8 mouse cellular contexts compared by ENCODE assay signal in the genomic region with DNA sequence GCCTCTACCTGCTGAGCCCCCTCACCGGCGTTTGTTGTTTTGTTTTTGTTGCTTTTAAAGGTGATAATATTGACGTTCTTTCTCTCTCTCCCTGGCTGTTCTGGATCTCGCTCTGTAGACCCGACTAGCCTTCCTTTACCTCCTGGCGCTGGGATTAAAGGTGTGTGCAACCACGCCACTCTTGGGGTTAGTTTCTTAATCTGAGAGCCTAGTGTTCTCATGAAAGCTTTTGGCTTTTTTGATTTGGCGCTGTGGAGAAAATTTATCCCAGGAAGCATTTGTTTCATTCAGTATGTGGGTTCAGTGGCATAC. TPM values are rescaled to one million over a fixed set of nuclear protein-coding genes. Genes with fewer than 3 reads are reported as not detected.
DNase-seq lines count a peak whose midpoint lies in the region; ATAC-seq and TF ChIP-seq lines count a peak whose summit lies in the region.

No protein-coding gene starts in this region.

- TF ChIP-seq POLR2A in ES-Bruce4 (IDR thresholded peaks at IDR 0.05; ENCODE audit: insufficient read depth, low read length): no peak

- no peak for TF ChIP-seq CTCF in ES-Bruce4 (IDR thresholded peaks at IDR 0.05; ENCODE audit: low read depth, low read length)
- no peak for TF ChIP-seq CTCF in liver, postnatal 0 days (IDR thresholded peaks at IDR 0.05; ENCODE audit: low read depth)

- peak overlapping the region; percentile 78 for H3K4me2 ChIP-seq in heart, embryonic 11.5 days
- peak overlapping the region; percentile 63 for H3K4me2 ChIP-seq in forebrain, embryonic 15.5 days (replicated peaks)
- peak overlapping the region; percentile 94 for H3K4me2 ChIP-seq in liver, postnatal 0 days (ENCODE audit: low read depth, low read length)

- H3K9ac ChIP-seq in heart, embryonic 11.5 days (ENCODE audit: low read depth, low read length): peak overlapping the region; percentile 85
- H3K9ac ChIP-seq in ES-Bruce4 (ENCODE audit: low read depth, poor library complexity, severe bottlenecking): peak overlapping the region; percentile 72
- H3K9ac ChIP-seq in forebrain, embryonic 15.5 days (replicated peaks): peak overlapping the region; percentile 79
- peak overlapping the region; percentile 68 for H3K9ac ChIP-seq in liver, postnatal 0 days (replicated peaks)

- DNase-seq in heart, postnatal 25 days (ENCODE audit: low spot score): no peak
- DNase-seq in liver, postnatal 0 days: no peak
- no peak for DNase-seq in cerebellum, adult 9-11 months
- no peak for DNase-seq in cerebellum, adult 11-12 months
- DNase-seq in cerebellum, postnatal 14 days: no peak

- no peak for TF ChIP-seq EP300 in ES-Bruce4 (IDR thresholded peaks at IDR 0.05; ENCODE audit: insufficient read depth, low read depth, low read length)
- TF ChIP-seq EP300 in liver, postnatal 0 days (IDR thresholded peaks at IDR 0.05; ENCODE audit: low read depth): no peak

- H3K27ac ChIP-seq in heart, embryonic 11.5 days (ENCODE audit: low read depth, low read length): no peak overlapping the region
- no peak overlapping the region for H3K27ac ChIP-seq in ES-Bruce4 (ENCODE audit: insufficient read depth, low read length)
- 0 out of 2 replicates have a peak overlapping the region, but pooled peaks have one; percentile 75 for H3K27ac ChIP-seq in forebrain, embryonic 15.5 days (replicated peaks)
- peak overlapping the region; percentile 81 for H3K27ac ChIP-seq in liver, postnatal 0 days (ENCODE audit: low read depth)

- H3K36me3 ChIP-seq in heart, embryonic 11.5 days (ENCODE audit: control insufficient read depth, insufficient read depth, low read length): no peaks in the 10 kb centered on the region
- no peaks in the 10 kb centered on the region for H3K36me3 ChIP-seq in ES-Bruce4 (ENCODE audit: control insufficient read depth, insufficient read depth, low read length, poor library complexity, severe bottlenecking)
- H3K36me3 ChIP-seq in forebrain, embryonic 15.5 days: no peaks in the 10 kb centered on the region
- no peaks in the 10 kb centered on the region for H3K36me3 ChIP-seq in liver, postnatal 0 days (replicated peaks; ENCODE audit: insufficient read depth, low read length)

- intact Hi-C loops in heart, postnatal 25 days (cut with DNase I): loop anchor here (2.0 kb wide), 1 partner anchor 52 kb away; no protein-coding TSS in a partner anchor

- H3K27me3 ChIP-seq in heart, embryonic 11.5 days (ENCODE audit: control insufficient read depth, insufficient read depth, low read length): no peaks in the 10 kb centered on the region
- no peaks in the 10 kb centered on the region for H3K27me3 ChIP-seq in ES-Bruce4 (ENCODE audit: control insufficient read depth, insufficient read depth, low read length, poor library complexity, severe bottlenecking)
- H3K27me3 ChIP-seq in forebrain, embryonic 15.5 days: no peaks in the 10 kb centered on the region
- H3K27me3 ChIP-seq in liver, postnatal 0 days (ENCODE audit: insufficient read depth, low read length): no peaks in the 10 kb centered on the region

- 0% methylated on average over 8 of the region's 8 CpGs for WGBS in heart, embryonic 11.5 days (ENCODE audit: insufficient replicate concordance)
- 0% methylated on average over 8 of the region's 8 CpGs for WGBS in forebrain, embryonic 15.5 days
- 0% methylated on average over 8 of the region's 8 CpGs for WGBS in liver, postnatal 0 days (ENCODE audit: insufficient replicate concordance)

- peaks cover 5% of the 10 kb centered on the region for H3K4me1 ChIP-seq in heart, embryonic 11.5 days (ENCODE audit: control insufficient read depth, insufficient read depth, low read length)
- H3K4me1 ChIP-seq in ES-Bruce4 (ENCODE audit: control insufficient read depth, insufficient read depth, low read length): no peaks in the 10 kb centered on the region
- peaks cover 18% of the 10 kb centered on the region for H3K4me1 ChIP-seq in forebrain, embryonic 15.5 days
- peaks cover 5% of the 10 kb centered on the region for H3K4me1 ChIP-seq in liver, postnatal 0 days (ENCODE audit: insufficient read depth)

- ATAC-seq in heart, embryonic 11.5 days (replicated peaks; ENCODE audit: insufficient number of reproducible peaks, low FRiP score, low TSS enrichment): no peak
- ATAC-seq in forebrain, embryonic 15.5 days (replicated peaks): no peak
- ATAC-seq in liver, postnatal 0 days: no peak

- no peaks in the 10 kb centered on the region for H3K9me3 ChIP-seq in heart, embryonic 11.5 days (replicated peaks; ENCODE audit: control insufficient read depth, low read length)
- no peaks in the 10 kb centered on the region for H3K9me3 ChIP-seq in ES-Bruce4 (replicated peaks; ENCODE audit: control insufficient read depth, insufficient read depth, low read length, poor library complexity, severe bottlenecking)
- H3K9me3 ChIP-seq in forebrain, embryonic 15.5 days: no peaks in the 10 kb centered on the region
- H3K9me3 ChIP-seq in liver, postnatal 0 days (ENCODE audit: low read length): no peaks in the 10 kb centered on the region

- peak overlapping the region; percentile 94 for H3K4me3 ChIP-seq in heart, embryonic 11.5 days (ENCODE audit: low read depth, low read length)
- peak overlapping the region; percentile 89 for H3K4me3 ChIP-seq in ES-Bruce4 (ENCODE audit: low read depth, low read length)
- H3K4me3 ChIP-seq in forebrain, embryonic 15.5 days: peak overlapping the region; percentile 82
- peak overlapping the region; percentile 88 for H3K4me3 ChIP-seq in liver, postnatal 0 days (ENCODE audit: low read depth, low read length)

RNA-seq across cellular contexts. Expression of gene Katna1, which starts 0.7 kb away (rescaled TPM):
- polyA plus RNA-seq in heart, embryonic 11.5 days (2014; fragmentation: Nextera tagmentation; extraction: Ambion mirVana): 39.3 and 45.2 TPM in 2 replicates
- total RNA-seq in heart, postnatal 25 days (2021): 10 to 100 TPM; 12.6 to 14.3 TPM
- polyA plus RNA-seq in ES-Bruce4 (2011; ENCODE audit: insufficient read depth, insufficient read length, low read depth, missing spikeins): 58.4 and 59.1 TPM in 2 replicates
- polyA plus RNA-seq in forebrain, embryonic 15.5 days (2015; fragmentation: Nextera tagmentation; extraction: Ambion mirVana): 41.8 and 42.5 TPM in 2 replicates
- 20.1 and 21.2 TPM in 2 replicates for polyA plus RNA-seq in liver, postnatal 0 days (2015; fragmentation: Nextera tagmentation; extraction: Ambion mirVana)

RNA-seq across cellular contexts. Expression of gene Lats1, which starts 45.4 kb away (rescaled TPM):
- 4.7 and 5.3 TPM in 2 replicates for polyA plus RNA-seq in heart, embryonic 11.5 days (2014; fragmentation: Nextera tagmentation; extraction: Ambion mirVana)
- 10 to 100 TPM; 11.5 to 13.9 TPM for total RNA-seq in heart, postnatal 25 days (2021)
- polyA plus RNA-seq in ES-Bruce4 (2011; ENCODE audit: insufficient read depth, insufficient read length, low read depth, missing spikeins): 18.9 and 22.0 TPM in 2 replicates
- 10.5 and 10.8 TPM in 2 replicates for polyA plus RNA-seq in forebrain, embryonic 15.5 days (2015; fragmentation: Nextera tagmentation; extraction: Ambion mirVana)
- 2.1 and 2.5 TPM in 2 replicates for polyA plus RNA-seq in liver, postnatal 0 days (2015; fragmentation: Nextera tagmentation; extraction: Ambion mirVana)

RNA-seq across cellular contexts. Expression of gene Pcmt1, which starts 45.5 kb away (rescaled TPM):
- 135 and 142 TPM in 2 replicates for polyA plus RNA-seq in heart, embryonic 11.5 days (2014; fragmentation: Nextera tagmentation; extraction: Ambion mirVana)
- 100 to 1,000 TPM in 1 of 2 experiments, 10 to 100 TPM in 1; 92.9 to 105 TPM for total RNA-seq in heart, postnatal 25 days (2021)
- polyA plus RNA-seq in ES-Bruce4 (2011; ENCODE audit: insufficient read depth, insufficient read length, low read depth, missing spikeins): 72.8 and 73.9 TPM in 2 replicates
- polyA plus RNA-seq in forebrain, embryonic 15.5 days (2015; fragmentation: Nextera tagmentation; extraction: Ambion mirVana): 163 and 164 TPM in 2 replicates
- 64.8 and 67.2 TPM in 2 replicates for polyA plus RNA-seq in liver, postnatal 0 days (2015; fragmentation: Nextera tagmentation; extraction: Ambion mirVana)

RNA-seq across cellular contexts. Expression of gene Nup43, which starts 59.2 kb away (rescaled TPM):
- polyA plus RNA-seq in heart, embryonic 11.5 days (2014; fragmentation: Nextera tagmentation; extraction: Ambion mirVana): 44.7 and 45.8 TPM in 2 replicates
- 1 to 10 TPM; 4.5 to 6.2 TPM for total RNA-seq in heart, postnatal 25 days (2021)
- 92.5 and 99.6 TPM in 2 replicates for polyA plus RNA-seq in ES-Bruce4 (2011; ENCODE audit: insufficient read depth, insufficient read length, low read depth, missing spikeins)
- 39.1 and 41.1 TPM in 2 replicates for polyA plus RNA-seq in forebrain, embryonic 15.5 days (2015; fragmentation: Nextera tagmentation; extraction: Ambion mirVana)
- polyA plus RNA-seq in liver, postnatal 0 days (2015; fragmentation: Nextera tagmentation; extraction: Ambion mirVana): 12.4 and 13.7 TPM in 2 replicates

Comparison
In these comparisons a context has a peak if more than half of its experiments do, and no peak if none do; other contexts are left out.
1. H3K27ac ChIP-seq: peak in forebrain, embryonic 15.5 days (single experiment) and liver, postnatal 0 days (single experiment); none in heart, embryonic 11.5 days (single experiment) and ES-Bruce4 (single experiment).
2. Peak in every context shown above with its lines, with median percentiles within 50 percentile points of each other: H3K4me2 ChIP-seq, H3K4me3 ChIP-seq and H3K9ac ChIP-seq.